Mouse (Mus musculus) heart, postnatal 4 days (tissue): ENCODE measurements around the gene Crtc1. TPM values are rescaled to one million over a fixed set of nuclear protein-coding genes. Genes with fewer than 3 reads are reported as not detected.

Experiments
- DNase-seq: peaks from one replicate; pipeline ENCODE4 v3.0.0; 2021
- total RNA-seq, 2 experiments: library from RNA; stranded (reverse); gene quantifications; 2 replicates each; pipeline ENCODE4 v1.2.3; 2021

Gene Crtc1
- total RNA-seq, 2 experiments from 2014 or later: 12.8 to 15.4 TPM

DNA sequence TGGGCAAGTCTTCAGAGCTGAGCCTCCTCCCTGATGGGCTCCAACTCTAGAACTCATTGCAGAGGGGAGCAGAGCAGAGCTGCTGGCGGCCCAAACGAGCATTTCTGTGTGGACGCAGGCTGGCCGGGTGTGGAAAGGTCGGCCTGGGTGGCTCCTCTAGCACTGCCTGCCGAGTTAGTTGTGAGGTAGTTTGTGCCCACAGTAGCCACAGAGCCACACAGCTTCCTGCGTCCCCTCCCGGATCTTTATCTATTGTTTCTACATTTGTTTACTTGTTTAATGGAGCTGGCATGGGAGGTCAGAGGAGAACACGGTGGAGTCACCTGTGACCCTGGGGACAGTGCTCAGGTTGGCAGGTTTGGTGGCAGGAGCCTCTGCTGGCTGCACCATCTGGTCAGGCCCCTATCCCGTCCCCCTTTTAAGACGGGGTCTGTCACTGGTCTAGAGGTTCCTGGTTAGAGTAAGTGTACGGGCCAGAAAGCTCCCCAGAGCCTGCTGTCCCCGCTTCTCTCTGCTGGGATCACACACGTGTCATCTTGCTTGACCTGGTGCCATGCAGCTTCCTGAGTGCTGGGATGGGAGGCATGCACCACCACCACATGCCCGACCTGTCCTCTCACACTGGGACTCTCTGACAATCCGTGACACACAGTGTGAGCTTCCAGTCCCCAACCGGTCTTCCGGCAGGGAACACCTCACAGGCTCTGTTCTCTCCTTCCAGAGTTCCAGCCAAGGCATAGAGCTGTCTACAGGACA, 17.9 kb downstream of the Crtc1 start:
- no peak for DNase-seq

DNA sequence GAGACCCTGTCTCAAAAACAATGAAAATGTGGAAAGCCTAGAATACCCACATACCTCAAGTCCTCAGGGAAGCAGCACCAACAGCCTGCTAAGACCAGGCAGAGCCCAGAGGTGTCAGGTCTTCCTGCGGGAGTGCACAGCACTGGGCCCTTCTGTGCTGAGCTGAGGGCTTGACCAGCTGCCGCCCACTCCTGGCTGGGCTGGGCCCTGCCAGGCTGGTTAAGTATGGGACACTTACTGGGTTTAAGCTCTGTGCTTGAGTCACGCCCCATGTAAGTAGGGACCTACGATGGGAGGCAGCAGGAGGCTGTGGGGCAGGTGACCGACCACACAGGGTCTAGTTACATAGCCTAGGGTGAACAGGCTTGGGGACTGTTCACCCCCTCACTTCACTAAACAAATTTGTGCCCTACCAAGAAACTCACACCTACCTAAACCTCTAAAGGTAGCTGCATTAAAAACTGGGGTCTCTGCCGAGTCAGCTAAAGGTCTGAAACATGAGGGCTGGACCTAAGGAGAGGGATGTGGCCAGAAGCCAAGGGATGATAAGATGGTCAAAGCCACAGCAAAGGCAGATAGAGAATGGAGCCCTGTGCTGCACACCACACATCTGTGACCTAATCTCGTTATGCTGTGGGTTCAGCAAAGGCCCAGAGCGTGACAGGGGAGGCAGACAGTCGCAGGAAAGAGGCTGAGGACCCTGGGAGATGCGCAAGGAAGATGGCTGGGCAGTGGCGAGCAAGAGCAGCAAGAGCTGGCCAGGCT, 19.3 kb downstream of the Crtc1 start:
- DNase-seq: no peak

- DNase-seq: peak; percentile 73
Observed at GRCm38 (mm10) chr8:70418954-70419353, 20.4 kb downstream of the Crtc1 start.

- no peak for DNase-seq
Observed at GRCm38 (mm10) chr8:70417914-70418313, 21.5 kb downstream of the Crtc1 start.

- no peak for DNase-seq
Observed at GRCm38 (mm10) chr8:70416941-70417340, 22.4 kb downstream of the Crtc1 start.

GRCm38 (mm10) chr8:70415540-70416451, 23.6 kb downstream of the Crtc1 start:
- no peak for DNase-seq

DNA sequence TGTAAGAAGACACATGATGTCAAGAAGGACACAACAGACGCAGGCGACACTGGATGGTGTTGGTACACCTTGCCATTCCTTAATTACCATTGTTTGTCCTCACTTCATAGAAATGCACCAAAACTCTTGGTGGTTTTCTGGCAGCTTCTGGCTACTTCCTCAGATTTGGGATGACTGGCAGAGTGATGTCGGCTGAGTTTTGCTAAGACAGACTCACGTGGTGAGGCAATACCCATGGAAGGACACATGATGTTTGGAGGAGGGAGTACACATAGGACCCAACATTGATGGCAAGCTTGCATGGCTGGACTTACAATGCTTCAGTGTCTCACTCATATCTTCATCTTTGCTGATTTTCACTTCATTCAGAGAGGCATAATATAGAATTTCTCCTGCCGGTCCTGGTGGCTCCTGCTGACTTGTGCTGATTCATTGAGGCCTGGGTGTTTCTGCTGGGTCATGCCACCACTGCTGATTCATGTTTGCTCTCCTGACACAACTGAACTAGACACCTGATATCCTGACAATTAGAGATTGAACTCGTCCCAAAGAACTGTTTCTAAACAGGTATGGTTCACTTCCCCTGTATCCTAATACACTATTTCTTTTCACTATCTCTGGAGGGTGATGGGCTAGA, 25.0 kb downstream of the Crtc1 start:
- no peak for DNase-seq

- no peak for DNase-seq
Observed at GRCm38 (mm10) chr8:70410281-70410680, 29.1 kb downstream of the Crtc1 start.

DNA sequence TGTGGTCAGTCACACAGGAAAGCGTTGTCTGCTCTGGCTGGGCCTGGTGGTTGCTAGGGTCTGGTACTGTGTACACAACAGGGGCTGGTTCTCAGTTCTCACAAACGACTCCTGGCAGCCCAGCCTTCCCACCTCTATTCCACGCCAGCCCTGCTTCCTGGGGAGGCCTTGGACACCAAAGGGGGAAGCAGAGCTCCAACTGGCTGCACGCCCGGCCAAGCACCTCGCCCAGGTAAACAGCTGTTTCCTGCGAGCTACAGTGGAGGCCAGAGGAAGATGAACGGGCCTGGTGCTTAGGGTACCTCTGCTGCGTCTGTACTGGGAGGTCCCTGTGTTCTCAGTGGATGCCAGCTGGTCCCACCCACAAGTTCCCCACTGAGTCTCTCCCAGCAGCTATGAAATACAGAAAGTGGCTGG, 29.9 kb downstream of the Crtc1 start:
- peak; percentile 49 for DNase-seq

DNA sequence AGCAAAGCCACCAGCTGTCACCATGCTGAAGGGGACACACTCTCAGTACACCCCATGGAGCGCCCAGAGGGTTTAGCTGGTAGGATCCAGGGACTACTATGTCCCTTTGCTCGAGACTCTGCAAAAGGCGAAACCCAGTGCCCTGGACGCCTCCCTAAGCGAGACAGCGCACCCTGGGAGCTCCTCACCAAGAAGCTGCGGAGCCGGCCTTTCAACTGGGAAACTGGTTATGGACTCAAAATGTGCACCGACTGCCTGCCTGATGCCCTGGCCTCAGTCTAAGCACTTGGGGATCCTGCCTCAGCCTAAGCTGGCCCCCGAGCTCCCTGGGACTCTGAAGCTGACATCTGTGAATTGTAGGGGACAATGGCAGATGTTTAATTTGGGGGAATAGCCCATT, 30.4 kb downstream of the Crtc1 start:
- no peak for DNase-seq

GRCm38 (mm10) chr8:70408301-70408700, 31.1 kb downstream of the Crtc1 start:
- DNase-seq: no peak

DNA sequence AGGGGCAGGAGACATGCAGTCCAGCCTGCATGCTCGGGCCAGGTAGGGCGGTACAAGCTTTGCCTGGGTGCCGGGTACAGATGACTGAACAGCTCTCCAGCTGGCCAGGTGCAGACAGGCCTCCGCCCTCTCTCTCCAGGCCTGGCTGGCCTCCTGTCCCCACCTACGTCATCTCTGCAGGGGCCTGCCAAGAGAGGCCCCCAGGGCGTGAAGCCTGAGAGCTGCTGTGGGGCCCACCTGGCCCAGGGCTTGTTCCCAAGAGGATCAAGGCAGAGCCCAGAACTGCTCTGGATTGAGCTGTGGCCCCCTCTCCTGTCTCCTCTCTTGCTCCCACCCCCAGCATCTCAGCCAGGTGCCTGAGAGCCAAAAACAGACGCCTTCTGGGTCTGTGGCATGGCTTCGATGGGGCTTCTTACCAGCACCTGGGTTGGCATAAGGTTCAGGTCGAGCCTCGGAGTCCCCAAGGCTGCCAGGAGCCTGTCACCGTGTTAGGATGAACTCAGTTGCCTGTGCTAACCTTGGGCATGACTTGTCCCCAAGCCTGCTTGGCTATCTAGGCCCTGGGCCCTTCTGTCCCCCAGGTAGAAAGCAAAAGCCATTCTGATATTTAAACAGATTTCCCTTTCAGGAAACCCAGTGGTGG, 32.8 kb downstream of the Crtc1 start:
- DNase-seq: no peak

DNA sequence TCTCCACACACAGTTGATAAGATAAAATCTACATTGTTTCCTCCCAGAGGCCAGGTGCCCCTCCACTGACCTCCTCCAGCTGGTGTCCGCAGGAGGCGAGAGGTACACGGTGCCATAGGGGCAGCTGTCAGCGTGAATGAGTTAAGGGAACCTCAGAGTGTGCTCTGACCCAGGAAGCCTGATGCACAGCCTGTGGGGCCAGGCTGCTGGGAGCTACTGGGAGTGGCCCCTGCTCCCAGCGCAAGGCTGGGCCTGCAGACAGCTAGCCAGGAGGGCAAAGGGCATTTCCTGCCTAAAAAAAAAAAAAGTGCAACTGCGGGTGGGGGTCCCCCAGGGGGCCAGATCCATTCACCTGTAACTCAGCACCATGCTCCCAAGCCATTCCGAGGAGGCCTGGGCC, 34.2 kb downstream of the Crtc1 start:
- no peak for DNase-seq

GRCm38 (mm10) chr8:70404212-70404611, 35.2 kb downstream of the Crtc1 start:
- DNase-seq: no peak

DNA sequence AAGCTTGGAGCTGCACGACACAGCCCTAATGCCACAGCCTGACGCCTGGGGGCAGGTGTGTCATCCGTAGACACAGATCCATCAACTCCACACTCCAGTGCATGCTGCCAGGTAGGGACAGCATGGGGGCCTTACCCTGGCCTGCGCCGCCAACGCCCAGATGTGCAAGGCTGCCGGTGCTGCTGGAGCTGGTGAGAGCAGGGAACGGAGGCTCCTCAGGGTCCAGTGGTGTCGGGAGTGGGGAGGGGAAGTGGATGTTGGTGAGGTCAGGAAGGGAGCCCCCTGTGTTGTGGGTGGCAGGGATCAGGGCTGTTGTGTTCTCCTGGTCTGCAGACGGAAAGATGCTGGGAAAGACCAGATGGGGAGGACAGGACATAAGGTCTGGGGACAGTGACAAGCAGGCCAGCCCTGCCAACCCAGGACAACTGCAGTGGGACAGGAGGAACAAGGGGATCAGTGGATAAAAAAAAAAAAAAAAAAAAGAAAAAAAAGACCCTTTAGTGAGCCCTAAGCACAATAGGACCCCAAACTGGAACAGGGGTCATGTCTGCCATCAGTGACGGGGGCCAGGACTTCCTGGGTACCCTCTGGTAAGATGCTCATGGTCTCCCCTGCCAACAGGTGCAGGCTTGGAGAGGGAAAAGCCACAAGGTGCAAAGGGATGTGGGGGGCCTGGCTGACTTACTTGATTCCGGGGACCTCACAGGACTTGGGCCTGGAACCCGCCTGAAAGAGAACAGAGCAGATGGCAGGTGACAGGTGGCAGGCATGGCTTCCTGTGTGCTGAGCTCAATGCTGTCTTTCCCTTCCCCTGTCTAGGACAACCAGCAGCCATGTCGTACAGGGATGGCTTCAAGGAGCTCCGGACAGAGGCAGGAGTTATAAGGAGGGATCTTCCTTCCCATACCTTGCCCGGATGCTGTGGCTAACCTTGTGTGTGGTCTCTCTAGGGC, 41.5 kb downstream of the Crtc1 start:
- no peak for DNase-seq

DNA sequence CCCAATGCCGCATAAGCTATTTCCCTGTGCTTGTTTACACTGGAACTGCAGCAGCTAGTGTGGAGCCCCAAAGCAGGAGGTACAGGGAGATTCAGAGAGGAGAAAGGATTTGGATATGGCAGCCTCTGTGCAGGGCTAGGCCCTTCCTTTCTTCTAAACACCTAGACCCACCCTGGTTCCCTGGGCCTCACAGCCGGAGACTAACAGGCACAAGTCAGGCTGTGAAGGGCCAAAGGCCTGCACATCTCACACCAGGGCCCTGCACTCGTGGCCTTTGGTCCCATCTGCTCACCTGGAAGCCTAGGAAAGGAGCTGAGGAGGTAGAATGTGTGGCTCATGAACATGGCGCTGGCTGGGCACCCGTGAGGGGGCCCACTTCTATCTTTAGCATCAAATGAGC, 43.2 kb downstream of the Crtc1 start:
- DNase-seq: no peak

DNA sequence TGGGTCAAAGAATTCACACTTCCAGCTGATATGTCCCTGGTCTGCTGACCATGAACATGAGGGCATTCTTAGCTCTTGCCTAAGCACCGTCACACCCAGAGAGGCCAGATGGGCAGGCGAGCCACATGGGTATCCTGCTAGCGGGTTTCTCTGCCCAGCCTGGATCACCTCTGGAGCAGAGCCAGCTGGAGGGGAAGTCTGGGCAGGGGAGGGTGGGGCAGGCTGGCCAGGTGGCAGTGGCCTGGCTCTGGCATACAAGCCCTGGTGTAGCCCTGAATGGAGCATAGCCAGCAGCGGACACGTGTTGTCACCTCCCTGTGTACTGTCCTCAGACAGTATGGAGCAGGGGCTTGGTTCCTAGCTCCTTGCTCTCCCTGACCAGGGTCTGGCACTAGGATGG, 43.7 kb downstream of the Crtc1 start:
- peak; percentile 81 for DNase-seq

DNA sequence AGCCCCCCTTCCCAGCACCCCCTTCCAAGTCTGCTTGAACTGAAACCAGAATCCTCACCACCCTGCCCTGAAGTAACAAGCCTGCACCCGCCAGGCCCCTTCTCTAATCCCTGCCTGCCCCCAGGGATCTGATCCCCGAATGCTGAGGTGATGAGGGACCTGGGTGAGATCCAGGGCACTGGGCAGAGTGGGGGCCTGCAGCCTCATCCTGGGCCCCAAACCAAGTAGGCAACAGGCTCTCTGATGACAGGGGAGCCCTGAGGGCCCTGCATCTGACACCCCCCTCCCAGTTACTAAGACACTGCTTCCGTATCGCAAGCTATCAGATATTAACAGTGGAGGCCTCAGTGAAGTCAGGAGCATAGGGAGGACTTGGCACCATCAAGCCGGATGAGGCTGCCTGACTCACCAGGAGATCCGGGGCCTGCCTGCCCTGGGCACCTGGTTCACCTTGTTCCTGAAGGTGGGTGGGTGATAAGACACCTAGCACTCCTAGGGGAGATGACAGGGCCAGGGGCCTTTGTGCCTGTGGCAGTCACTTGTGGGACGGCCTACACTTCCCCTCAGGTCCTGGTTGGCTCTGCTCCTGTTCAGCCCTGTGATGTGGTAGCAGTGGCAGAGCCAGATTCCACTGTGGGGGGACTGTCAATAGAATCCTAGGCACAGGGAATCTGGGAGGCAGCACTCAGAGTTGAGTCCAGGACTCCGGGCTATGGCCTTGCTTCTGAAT, 44.9 kb downstream of the Crtc1 start:
- no peak for DNase-seq

- DNase-seq: no peak
Observed at GRCm38 (mm10) chr8:70393087-70393486, 46.3 kb downstream of the Crtc1 start.

- peak; percentile 38 for DNase-seq
Observed at GRCm38 (mm10) chr8:70389678-70390077, 49.7 kb downstream of the Crtc1 start.
